Mouse (Mus musculus): ENCODE data around the gene Blzf1.

DNA sequence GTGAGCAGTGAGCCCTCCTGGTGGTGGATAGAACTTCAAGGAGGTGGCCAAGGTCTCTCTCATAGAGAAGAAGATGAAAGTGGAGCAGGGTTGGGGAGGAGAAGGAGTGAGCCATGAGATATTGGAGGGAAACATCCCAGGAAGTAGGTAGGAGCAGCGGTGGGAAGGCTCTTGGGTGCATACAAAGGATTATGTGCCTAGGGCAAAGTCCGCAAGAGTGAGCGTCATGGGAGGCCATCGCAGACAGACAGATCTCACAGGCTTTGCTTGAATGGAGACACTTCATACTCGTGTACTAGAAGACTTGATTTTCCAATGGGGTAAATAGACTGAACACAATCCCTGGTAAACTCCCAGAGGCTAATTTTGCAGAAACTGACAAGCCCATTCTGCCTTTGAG lies 11.2 kb upstream of the Blzf1 start:
- TF ChIP-seq POLR2A (IDR thresholded peaks at IDR 0.05; ENCODE audit: insufficient read length, low read depth) (no peak), CEBPB (IDR thresholded peaks at IDR 0.05; ENCODE audit: insufficient read depth, poor library complexity, severe bottlenecking) (no peak), POLR2AphosphoS2 (IDR thresholded peaks at IDR 0.05; ENCODE audit: insufficient read length, low read depth) (no peak)
